Mouse (Mus musculus) B cell, adult 2 months (primary cell): ENCODE results near the gene Gm973.

Experiments
- DNase-seq, 2 experiments: peaks; one replicate each; pipeline ENCODE4 v3.0.0; 2022

Gene Gm973

GRCm38 (mm10) chr1:59516026-59516917, at the start of gene Gm973:
Gene Gm973, plus strand, starts transcription at chr1:59516264.
- no peak for DNase-seq

- no peak for DNase-seq
Observed at GRCm38 (mm10) chr1:59469170-59469569, 46.9 kb upstream of the Gm973 start.

DNA sequence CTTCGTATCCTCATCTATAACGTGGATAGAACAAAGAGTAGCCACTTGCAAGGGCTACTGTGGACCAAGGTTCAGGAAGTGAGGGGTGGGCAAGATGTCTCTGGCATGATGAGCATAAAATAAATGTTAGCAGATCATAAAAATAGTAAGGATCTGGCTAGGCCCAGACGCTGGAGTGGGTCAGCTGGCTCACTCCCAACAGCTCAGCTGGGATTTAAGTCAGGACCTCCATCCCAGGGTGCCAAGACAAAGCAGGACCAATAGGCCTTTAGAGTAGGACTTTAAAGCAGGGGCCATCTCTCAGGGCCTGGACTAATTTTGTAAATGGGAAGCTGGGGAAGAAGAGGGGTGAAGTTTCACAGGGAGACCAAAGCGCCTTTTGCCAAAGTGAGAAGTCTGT, 45.3 kb upstream of the Gm973 start:
- no peak for DNase-seq

DNA sequence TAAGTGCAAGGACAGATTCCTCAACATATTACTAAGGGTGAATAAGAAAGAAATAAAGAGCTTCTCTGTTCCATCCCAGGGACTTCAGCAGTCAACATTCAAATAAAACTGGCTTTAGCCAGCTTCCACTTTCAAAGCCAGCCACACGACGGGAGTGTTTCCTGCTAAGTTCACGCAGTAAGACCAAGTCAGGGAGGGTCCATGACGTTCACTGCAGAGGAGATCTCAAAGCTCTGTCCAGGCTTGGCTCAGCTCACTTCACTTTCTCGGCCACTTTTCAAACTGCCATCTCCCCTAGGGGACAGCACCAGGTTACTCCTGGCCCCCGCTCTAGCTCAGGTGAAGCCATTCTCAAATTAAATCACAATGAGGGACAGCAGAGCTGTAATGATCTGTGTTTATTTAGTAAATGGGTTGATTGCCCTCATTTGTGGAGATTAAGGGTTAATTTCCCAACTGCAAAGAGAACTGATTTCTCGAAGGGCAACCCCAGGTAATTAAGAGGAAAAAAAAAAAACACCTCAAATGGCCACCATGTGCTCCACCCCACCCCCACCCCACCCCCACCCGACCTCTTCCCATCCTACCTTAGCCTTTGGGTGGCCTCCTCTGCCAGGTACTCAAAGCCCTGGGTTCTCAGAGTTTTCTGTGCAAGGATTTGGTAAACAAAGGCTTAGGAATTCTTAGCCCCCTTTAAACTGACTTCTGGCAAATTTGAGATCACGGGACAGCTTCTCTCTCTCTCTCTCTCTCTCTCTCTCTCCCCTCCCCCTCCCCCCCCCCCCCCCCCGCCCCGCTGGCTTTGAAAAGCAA, 43.5 kb upstream of the Gm973 start:
- DNase-seq = no peak

- no peak for DNase-seq
Observed at GRCm38 (mm10) chr1:59473181-59473555, 42.9 kb upstream of the Gm973 start.

GRCm38 (mm10) chr1:59475618-59476017, 40.4 kb upstream of the Gm973 start:
- DNase-seq = no peak

DNA sequence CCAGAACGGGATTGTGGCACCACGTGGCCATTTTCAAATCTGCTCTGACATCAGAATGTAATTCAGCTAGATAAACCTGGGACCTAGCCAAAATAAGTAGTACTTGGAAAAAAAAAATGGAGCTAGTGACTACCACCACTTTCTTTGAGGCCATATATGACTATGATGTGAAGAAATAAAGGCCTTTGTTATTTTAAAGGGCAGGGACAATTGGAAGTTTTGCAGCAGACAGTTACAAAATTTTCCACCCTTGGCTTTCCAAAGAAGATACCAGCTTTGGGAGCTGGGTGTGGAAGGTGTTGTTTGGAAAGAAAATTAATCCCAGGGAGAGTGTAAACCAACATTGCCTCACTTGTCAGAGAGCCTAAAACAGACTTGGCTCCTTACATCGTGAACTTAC, 37.2 kb upstream of the Gm973 start:
- DNase-seq = no peak

DNA sequence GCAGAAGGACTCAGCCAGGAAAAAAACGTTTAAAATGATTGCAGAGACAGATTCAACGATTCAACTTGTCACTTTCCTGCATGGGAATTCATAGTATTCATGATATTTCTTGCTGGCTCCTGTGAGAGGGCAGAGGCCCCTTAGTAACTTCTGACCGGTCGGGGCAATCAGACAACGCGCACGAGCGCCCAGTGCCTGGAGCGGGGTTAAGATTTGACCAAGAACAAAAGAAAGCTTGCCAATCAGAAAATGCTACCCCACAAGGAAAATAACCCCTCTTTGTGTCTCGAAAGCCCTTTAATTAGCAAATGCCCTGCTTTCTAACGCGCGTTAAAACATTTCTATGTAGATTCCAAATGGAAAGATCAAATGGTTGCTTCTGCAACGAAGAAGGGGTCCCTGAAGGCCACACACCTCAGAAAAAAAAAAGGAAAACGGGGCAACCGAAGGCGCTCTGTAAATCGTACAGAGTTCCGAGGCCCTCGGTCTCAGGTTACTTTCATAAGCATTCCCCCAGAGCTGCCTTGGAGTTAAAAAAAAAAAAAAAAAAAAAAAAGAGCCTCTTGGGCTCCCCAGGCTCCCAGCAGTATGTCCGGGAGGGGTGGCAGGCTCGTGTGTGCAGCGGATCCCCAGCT, 35.1 kb upstream of the Gm973 start:
- DNase-seq = peak in 1 of 2 experiments; percentile 5

DNA sequence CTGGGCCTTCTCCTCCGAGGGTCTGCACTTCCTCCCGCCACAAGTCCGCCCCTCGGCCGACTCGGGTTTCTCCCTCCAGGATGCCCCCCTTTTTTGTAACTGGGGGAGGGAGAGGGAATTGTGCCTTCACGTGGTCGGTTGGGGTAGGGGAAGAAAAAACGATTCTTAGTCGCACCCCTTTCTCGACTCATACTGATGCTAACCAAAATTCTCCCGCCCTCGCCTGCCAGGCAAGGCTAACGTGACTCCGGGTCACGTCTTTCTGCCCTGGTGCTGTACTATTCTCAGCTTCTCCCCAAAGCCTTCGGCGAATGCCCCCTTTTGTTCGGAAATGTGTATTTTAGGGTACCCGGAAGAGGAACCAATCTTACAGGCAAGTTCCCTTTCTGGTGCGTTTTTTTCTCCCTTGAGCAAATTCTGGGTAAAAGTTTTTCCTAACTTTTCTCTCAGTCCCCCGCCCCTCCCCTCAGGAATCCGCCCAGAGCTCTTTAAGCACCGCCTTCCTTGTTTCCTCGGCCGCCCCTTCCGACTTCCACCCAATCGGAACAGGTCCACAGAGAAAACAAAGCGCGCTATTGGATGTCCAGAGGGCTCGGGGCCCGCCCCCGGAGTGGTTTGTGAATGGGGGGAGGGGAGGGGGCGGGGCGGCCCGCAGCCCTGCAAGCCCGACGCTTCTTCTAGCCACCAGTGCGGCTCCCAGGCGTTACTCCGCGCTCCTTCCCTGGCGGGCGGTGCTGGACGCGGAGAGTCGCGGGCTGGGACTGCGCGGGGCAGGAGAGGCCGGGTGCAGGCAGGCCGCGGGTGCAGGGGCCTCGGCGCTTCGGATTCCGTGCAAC, 34.4 kb upstream of the Gm973 start:
- DNase-seq = peak; percentile 81 to 83

DNA sequence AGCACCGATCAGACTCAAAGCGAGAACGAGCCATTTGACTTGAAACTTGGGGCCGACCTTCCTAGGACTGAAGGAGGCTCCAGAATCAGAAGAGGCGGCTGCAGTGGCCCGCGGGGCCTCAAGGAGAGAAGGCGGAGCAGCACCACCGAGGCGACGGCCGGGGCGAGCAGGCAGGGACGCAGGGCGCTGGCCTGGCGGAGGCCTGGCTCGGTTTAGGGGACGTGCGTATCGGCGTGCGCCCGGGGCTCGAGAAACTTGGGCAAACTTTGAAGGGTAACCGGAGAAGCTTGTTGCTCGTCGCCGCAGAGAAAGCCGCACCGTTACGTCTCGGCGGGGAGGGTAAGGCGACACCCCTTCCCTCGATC, 33.8 kb upstream of the Gm973 start, which contains the start of gene Fzd7:
TSS of gene Fzd7 (plus strand) at position 94 of the 365 bp plus-strand sequence.
- DNase-seq = no peak

DNA sequence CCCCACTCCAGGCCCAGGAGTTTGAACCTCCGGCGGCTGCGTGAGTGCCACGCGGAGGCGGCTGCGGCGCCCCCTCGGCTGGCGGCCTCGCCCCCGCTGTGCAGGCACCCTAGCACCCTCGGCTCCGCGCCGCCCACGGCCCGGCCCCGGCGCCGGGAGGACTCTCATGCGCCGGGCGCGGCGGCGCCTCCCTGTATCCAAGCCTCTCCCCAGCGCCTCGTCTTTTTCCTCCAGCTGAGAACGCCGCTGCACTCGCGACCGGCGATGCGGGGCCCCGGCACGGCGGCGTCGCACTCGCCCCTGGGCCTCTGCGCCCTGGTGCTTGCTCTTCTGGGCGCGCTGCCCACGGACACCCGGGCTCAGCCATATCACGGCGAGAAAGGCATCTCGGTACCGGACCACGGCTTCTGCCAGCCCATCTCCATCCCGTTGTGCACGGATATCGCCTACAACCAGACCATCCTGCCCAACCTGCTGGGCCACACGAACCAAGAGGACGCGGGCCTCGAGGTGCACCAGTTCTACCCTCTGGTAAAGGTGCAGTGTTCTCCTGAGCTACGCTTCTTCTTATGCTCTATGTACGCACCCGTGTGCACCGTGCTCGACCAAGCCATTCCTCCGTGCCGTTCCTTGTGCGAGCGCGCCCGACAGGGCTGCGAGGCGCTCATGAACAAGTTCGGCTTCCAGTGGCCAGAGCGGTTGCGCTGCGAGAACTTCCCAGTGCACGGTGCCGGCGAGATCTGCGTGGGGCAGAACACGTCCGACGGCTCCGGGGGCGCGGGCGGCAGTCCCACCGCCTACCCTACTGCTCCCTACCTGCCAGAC, 33.2 kb upstream of the Gm973 start:
- peak; percentile 27 to 36 for DNase-seq

GRCm38 (mm10) chr1:59483521-59484245, 32.4 kb upstream of the Gm973 start:
- peak; percentile 28 to 35 for DNase-seq

GRCm38 (mm10) chr1:59484314-59484713, 31.8 kb upstream of the Gm973 start:
- DNase-seq = no peak

DNA sequence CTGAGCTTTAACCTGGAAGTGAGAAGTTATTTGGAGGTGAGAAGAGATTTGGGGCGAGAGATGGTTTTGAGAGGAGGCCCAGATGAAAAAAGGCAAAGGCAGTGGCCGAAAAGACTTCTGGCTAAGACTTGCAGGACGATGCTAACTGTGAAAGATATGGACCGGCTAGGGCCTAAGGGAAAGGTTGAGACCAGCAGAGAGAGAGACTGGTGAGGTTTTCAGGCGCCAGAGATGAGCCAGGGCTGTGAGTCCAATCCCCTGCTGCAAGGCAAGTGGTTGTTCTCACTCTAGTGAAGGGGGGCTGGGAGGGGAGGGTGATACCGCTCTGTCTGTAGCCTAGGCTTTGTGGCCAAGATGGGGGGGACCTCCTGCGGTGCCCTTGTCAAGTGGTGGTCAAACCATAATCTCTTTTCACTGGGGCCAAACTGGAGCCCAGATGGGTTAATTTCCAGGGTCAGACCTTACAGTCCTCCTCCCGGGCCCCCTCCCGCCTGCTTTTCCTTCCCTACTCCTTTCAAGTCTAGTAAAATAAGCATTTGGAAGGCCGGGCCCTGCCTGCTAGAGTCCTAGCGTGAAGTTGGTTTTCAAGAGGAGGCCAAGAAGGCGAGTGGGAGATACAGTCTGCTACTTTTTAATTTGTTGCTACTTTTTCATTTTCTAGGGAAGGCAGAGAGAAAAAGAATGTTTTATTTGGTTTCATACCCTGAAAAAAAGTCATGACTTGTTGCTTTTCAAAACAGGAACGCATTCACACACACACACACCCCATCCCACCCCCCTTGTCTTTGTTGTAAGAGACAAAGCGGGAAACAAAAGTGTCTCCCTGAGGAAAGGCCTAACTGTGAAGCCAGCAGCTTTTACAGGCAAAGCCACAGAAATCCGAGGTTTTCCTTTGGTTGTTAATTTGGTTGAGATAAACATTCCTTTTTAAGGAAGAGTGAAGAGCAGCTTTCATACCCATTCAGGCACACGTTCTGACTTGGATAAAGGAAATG, 31.0 kb upstream of the Gm973 start:
- no peak for DNase-seq

DNA sequence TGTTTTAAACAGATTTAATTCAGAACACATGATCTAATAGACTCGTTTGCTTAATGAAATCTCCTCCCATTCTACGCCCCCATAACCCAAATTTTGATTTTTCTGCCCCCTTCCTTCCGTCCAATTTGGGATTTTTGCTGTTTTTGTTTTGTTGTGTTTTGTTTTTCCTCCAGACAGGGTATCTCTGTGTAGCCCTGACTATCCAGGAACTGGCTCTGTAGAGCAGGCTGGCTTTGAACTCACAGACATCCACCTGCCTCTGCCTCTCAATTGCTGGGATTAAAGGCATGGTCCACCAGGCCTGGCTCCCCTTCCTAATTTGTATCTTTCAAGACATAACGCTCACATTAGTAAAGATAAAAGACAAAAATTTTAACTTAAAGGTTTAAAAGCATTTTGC, 30.3 kb upstream of the Gm973 start:
- DNase-seq = no peak

GRCm38 (mm10) chr1:59487651-59488051, 28.4 kb upstream of the Gm973 start:
- DNase-seq = no peak

GRCm38 (mm10) chr1:59488481-59488880, 27.6 kb upstream of the Gm973 start:
- no peak for DNase-seq

DNA sequence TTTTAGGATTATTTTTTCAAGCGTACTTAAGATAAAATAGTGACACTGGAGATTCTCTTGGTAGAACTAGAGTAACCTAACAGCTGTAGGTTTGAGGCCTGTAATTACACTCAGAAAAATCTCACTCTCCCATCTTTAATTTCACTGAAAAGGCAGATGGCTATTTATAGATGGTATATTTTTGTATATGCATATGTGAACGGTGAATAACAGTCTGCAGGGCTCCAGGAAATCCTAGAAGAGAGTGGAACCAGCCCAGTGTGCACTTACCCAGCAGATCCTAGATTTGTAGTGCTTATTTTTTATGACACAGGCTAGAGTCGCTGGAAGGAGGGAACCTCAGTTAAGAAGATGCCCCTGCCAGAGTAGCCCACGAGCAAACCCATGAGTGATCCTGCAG, 27.1 kb upstream of the Gm973 start:
- DNase-seq = no peak

DNA sequence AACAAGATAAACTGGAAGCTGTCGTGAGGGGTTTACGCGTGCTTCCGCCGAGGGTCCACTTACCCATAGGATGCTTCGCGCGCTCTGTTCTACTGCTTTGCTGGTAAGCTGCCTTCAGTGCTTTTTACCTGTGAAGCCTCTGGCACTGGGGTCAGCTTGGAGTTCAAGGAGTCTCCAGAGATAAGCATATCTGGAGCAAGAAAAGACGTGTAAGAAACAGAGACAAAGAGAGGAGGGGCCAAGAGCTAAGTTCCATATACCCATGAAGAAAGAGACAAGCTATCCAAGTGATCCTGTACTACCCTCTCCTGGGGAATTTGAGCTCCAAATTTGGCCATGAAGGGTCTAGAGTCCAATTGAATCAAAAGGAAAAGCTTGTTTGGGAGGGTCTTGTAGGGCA, 24.5 kb upstream of the Gm973 start:
- no peak for DNase-seq

DNA sequence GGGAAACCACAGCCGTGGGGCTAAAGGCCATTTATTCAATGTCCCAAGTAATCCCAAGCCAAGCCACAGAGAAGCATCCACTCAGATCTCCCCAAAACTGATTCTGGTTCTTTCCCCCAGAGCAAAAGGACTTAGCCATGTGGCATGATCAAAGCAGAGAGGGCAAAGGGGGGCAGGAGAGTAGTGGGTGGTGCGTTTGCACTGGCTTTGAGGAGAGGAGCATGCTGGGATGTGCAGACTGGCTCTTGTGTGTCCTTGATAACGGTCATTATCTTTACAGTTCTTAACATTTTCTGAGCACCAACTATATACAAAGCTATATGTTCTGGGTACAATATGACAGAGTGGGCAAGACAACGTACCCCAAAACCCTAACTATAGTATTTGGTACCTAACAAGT, 23.6 kb upstream of the Gm973 start:
- no peak for DNase-seq
